Mouse (Mus musculus): ENCODE data around the gene Lurap1.

DNA sequence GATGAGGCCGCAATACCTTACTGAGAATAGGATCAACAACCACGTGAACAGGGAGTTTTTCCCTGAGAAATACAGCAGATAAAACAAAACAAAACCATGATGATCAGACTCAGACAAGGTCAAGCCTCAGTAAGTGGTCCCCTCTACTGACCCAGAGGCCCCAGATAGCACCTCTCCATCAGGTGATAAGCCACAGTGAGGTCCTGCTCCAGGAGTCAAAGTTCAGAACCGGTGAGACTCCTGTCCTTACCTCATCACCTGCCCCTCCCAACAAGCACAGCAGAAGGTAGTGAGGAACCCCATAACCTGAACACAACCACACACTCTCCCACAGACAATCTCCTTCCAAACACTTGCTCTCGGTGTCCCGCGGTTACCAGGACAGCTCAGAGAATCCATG lies 40.4 kb downstream of the Lurap1 start:
- TF ChIP-seq ZC3H11A (IDR thresholded peaks at IDR 0.05; ENCODE audit: borderline replicate concordance, low read depth, low read length) (no peak), MAFK (IDR thresholded peaks at IDR 0.05; ENCODE audit: insufficient read depth, low read depth, low read length) (no peak)
